In the genomic region with DNA sequence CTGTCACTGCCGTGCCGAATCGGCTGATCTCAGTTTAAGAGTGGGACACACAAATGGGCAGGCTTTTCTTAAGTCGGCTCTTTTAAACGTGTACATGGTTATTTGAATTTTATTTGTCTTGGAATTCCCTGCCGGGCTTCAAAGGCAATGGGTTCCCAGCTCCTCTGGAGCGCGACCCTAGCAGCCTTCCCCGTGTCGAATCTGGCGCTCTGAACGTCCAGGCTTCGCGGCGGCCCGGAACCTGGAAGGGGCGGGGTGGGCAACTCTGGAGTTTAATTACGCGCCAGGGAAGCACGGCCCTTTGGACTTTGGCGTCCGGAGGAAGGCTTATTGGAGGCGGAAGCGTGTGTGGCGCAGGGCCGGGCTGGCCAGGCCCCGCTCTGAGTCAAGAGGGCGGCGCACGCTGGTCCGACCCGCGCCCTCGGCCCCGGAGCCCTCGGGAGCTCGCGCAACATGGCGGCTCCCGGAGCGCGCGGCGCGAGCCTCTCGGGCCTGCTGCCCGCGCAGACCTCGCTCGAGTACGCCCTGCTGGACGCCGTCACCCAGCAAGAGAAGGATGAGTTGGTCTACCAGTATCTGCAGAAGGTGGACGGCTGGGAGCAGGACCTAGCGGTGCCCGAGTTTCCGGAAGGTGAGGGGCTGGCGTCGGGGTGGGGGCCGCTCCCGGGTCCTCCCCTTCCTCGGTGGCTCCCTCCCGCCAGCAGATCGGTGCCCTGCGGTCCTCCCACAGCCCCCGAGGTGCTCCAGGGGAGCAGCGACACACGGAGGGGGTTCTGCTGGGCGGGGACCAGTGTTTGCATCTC, we compare ENCODE assay signal across 8 mouse cellular contexts. TPM values are rescaled to one million over a fixed set of nuclear protein-coding genes. Genes with fewer than 3 reads are reported as not detected.
A peak's percentile ranks its signal among the peaks of the same experiment; 100 is the strongest.
DNase-seq lines count a peak whose midpoint lies in the region; ATAC-seq and TF ChIP-seq lines count a peak whose summit lies in the region.

A gene (plus strand): TSS at position 32 of the 803 bp plus-strand sequence.

- under 1% methylated on average over 69 of the region's 69 CpGs for WGBS in hindbrain, embryonic 15.5 days
- WGBS in macrophage (ENCODE audit: missing documents), result under 1% methylated on average over 65 of the region's 69 CpGs

- peak within 1 kb of the TSS; percentile 92 for H3K9ac ChIP-seq in hindbrain, embryonic 15.5 days

- H3K4me1 ChIP-seq in hindbrain, embryonic 15.5 days (replicated peaks), result peaks cover 28% of the 10 kb centered on the region

- H3K4me2 ChIP-seq in hindbrain, embryonic 15.5 days, result peak within 1 kb of the TSS; percentile 73

- TF ChIP-seq CTCF in left cerebral cortex, adult 2 months (IDR thresholded peaks at IDR 0.05), result no peak

- H3K79me2 ChIP-seq in macrophage (ENCODE audit: inconsistent target), result peaks cover 46% of the 10 kb centered on the region

- peak; percentile 87 for DNase-seq in gastrocnemius, adult 18-20 months (ENCODE audit: low spot score)
- peak; percentile 76 for DNase-seq in left cerebral cortex, adult 2 months (ENCODE audit: extremely low spot score in 1 of 2, low spot score in 2 of 2)
- DNase-seq in retina, postnatal 7 days (ENCODE audit: low read depth, low spot score), result peak; percentile 84
- DNase-seq in urinary bladder, adult 18-20 months (ENCODE audit: low spot score in 2 of 2), result peak; percentile 86

- peak within 1 kb of the TSS; percentile 95 for H3K27ac ChIP-seq in hindbrain, embryonic 15.5 days (replicated peaks)
- peak within 1 kb of the TSS; percentile 96 for H3K27ac ChIP-seq in left cerebral cortex, adult 2 months
- H3K27ac ChIP-seq in macrophage, result peak within 1 kb of the TSS; percentile 83

- H3K4me3 ChIP-seq in hindbrain, embryonic 15.5 days, result peak within 1 kb of the TSS; percentile 95
- H3K4me3 ChIP-seq in left cerebral cortex, adult 2 months, result peak within 1 kb of the TSS; percentile 96
- peak within 1 kb of the TSS; percentile 70 for H3K4me3 ChIP-seq in macrophage (ENCODE audit: inconsistent target)

- H3K36me3 ChIP-seq in hindbrain, embryonic 15.5 days, result peaks cover 26% of the 10 kb centered on the region
- peaks cover 30% of the 10 kb centered on the region for H3K36me3 ChIP-seq in macrophage (ENCODE audit: inconsistent target)

- H3K9me3 ChIP-seq in hindbrain, embryonic 15.5 days, result no peaks in the 10 kb centered on the region

- peak; percentile 63 for ATAC-seq in activated CD4-positive, CD25-positive, alpha-beta regulatory T cell, adult 4 months
- ATAC-seq in common myeloid progenitor, adult 5-6 weeks (replicated peaks; ENCODE audit: low read depth, poor library complexity, severe bottlenecking), result peak; percentile 87
- peak; percentile 89 for ATAC-seq in hindbrain, embryonic 15.5 days (ENCODE audit: low FRiP score, low read depth)

- H3K27me3 ChIP-seq in hindbrain, embryonic 15.5 days, result no peaks in the 10 kb centered on the region

- intact Hi-C loops in left cerebral cortex, adult 2 months (cut with DNase I), result no loop called here

RNA-seq across cellular contexts. Expression of the gene that starts here (rescaled TPM):
- 1 to 10 TPM; 6.6 to 7.1 TPM for polyA plus RNA-seq in activated CD4-positive, CD25-positive, alpha-beta regulatory T cell, adult 4 months (2017; shearing (Covaris generic))
- total RNA-seq in common myeloid progenitor, adult 5-6 weeks (2017), result 21.0 and 22.9 TPM in 2 replicates
- total RNA-seq in gastrocnemius, adult 18-20 months (2021), result 1 to 10 TPM; 8.1 to 8.2 TPM
- 7.4 and 8.8 TPM in 2 replicates for polyA plus RNA-seq in hindbrain, embryonic 15.5 days (2015; fragmentation: Nextera tagmentation; extraction: Ambion mirVana)
- 10 to 100 TPM; 13.1 to 15.1 TPM for total RNA-seq in left cerebral cortex, adult 2 months (2021)
- 10 to 100 TPM; 12.0 to 46.5 (median 32.0) TPM for total RNA-seq in macrophage (2018; cell fraction: chromatin; rRNA removed)
- 1 to 10 TPM; 4.7 to 10.0 (median 7.1) TPM for total RNA-seq in macrophage (2018; cell fraction: cytosol; rRNA removed)
- total RNA-seq in macrophage (2018; cell fraction: nucleus; rRNA removed), result 10 to 100 TPM in 25 of 26 experiments, 1 to 10 TPM in 1; 9.2 to 39.8 (median 21.7) TPM
- 5.8 to 7.3 TPM (median 6.6 TPM) in 3 replicates for polyA plus RNA-seq in macrophage (2018)

Comparison
In these comparisons a context has a peak if more than half of its experiments do, and no peak if none do; other contexts are left out.
1. Peak in every context shown above with its lines: DNase-seq, ATAC-seq, H3K4me3 ChIP-seq and H3K27ac ChIP-seq.